Mouse (Mus musculus) spleen, adult 2 months (tissue): ENCODE data around the gene Cysrt1. TPM values are rescaled to one million over a fixed set of nuclear protein-coding genes. Genes with fewer than 3 reads are reported as not detected.

ENCODE experiments used
- DNase-seq, 2 experiments: peaks; one replicate each; pipeline versions ENCODE4 v3.0.0 to v3.0.0-alpha.2; 2012 to 2021; ENCODE audit warnings: low spot score in 2 of 2, low read depth in 1 of 2
- H3K27ac ChIP-seq: fragments of 200-500 bp; 2 replicates; pipeline ENCODE4 v1.5.1; 2012; ENCODE audit warnings: low read length, inconsistent platforms; ENCODE audit not compliant: insufficient read depth
- H3K27me3 ChIP-seq: fragments of 200-500 bp; 2 replicates; pipeline ENCODE4 v1.6.1; 2012; ENCODE audit warnings: mild to moderate bottlenecking, moderate library complexity, low read length, inconsistent platforms; ENCODE audit not compliant: control insufficient read depth, insufficient read depth
- H3K36me3 ChIP-seq: fragments of 200-500 bp; 2 replicates; pipeline ENCODE4 v1.6.1; 2012; ENCODE audit warnings: mild to moderate bottlenecking, low read length, inconsistent platforms; ENCODE audit not compliant: control insufficient read depth, insufficient read depth
- H3K4me1 ChIP-seq: fragments of 200-500 bp; 2 replicates; pipeline ENCODE4 v1.6.1; 2011; ENCODE audit warnings: inconsistent platforms; ENCODE audit not compliant: control insufficient read depth, insufficient read depth, insufficient read length
- H3K4me3 ChIP-seq: fragments of 200-500 bp; 2 replicates; pipeline ENCODE4 v1.5.1; 2011; ENCODE audit warnings: mild to moderate bottlenecking, inconsistent platforms; ENCODE audit not compliant: insufficient read depth, insufficient read length; ENCODE audit errors: extremely low read depth
- CTCF ChIP-seq: fragments of 200-500 bp; IDR thresholded peaks from 2 replicates; pipeline ENCODE4 v1.5.1; 2011; ENCODE audit warnings: mild to moderate bottlenecking, inconsistent platforms; ENCODE audit not compliant: insufficient read depth, insufficient read length, insufficient replicate concordance; ENCODE audit errors: extremely low read depth
- POLR2A ChIP-seq: fragments of 200-500 bp; IDR thresholded peaks from 2 replicates; pipeline ENCODE4 v1.6.1; 2011; ENCODE audit warnings: low read depth, low read length, inconsistent platforms
- WGBS: fragments of 180-500 bp; shearing (Covaris S2); methylation state at CpG from one replicate; pipeline ENCODE4 v1.1.7; 2018; 5-methylcytosine and 5-hydroxymethylcytosine counted together
- polyA plus RNA-seq: library from polyadenylated mRNA; depleted of rRNA; stranded (reverse); fragments of >200 nt; gene quantifications from 2 replicates; pipeline ENCODE4 v1.2.3, GENCODE M21; 2012; rRNA removed

Cysrt1 gene
- not detected in 2 replicates for polyA plus RNA-seq

GRCm38 (mm10) chr2:25242101-25242506 lies at the start of gene Cysrt1, which contains the start of gene Rnf208:
Cysrt1 (minus strand) TSS chr2:25242452.
Rnf208 (plus strand) TSS chr2:25242255.
- no peak for TF ChIP-seq CTCF
- TF ChIP-seq POLR2A = no peak
- Histone ChIP-seq H3K27ac (no peak within 1 kb of the TSS), H3K27me3 (peaks cover 11% of the 10 kb centered on the region), H3K4me3 (peak within 1 kb of the TSS; percentile 40; the same call in 1 of the 2 replicates), H3K4me1 (peaks cover 9% of the 10 kb centered on the region), H3K36me3 (no peaks in the 10 kb centered on the region; the same call in 1 of the 2 replicates)
- WGBS = 2% methylated on average over 50 of the region's 59 CpGs
- no peak for DNase-seq

GRCm38 (mm10) chr2:25291184-25292053 lies 49.2 kb upstream of the Cysrt1 start:
- TF ChIP-seq POLR2A (no peak), CTCF (no peak)
- 16% methylated on average over 32 of the region's 32 CpGs for WGBS
- H3K4me3 ChIP-seq = no peak overlapping the region
- no peaks in the 10 kb centered on the region for H3K36me3 ChIP-seq
- DNase-seq = no peak
- 0 out of 2 replicates have a peak, but pooled peaks cover 3% of the 10 kb centered on the region for H3K4me1 ChIP-seq
- no peak overlapping the region for H3K27ac ChIP-seq
- peaks cover 9% of the 10 kb centered on the region for H3K27me3 ChIP-seq

GRCm38 (mm10) chr2:25290816-25291130 lies 48.5 kb upstream of the Cysrt1 start:
- H3K4me3 ChIP-seq = no peak overlapping the region
- H3K36me3 ChIP-seq = no peaks in the 10 kb centered on the region
- TF ChIP-seq POLR2A (no peak), CTCF (no peak)
- no peak for DNase-seq
- 0 out of 2 replicates have a peak, but pooled peaks cover 3% of the 10 kb centered on the region for H3K4me1 ChIP-seq
- H3K27me3 ChIP-seq = peaks cover 9% of the 10 kb centered on the region
- H3K27ac ChIP-seq = no peak overlapping the region
- WGBS = 2% methylated on average over 18 of the region's 18 CpGs

- Histone ChIP-seq H3K27me3 (peaks cover 9% of the 10 kb centered on the region), H3K27ac (no peak overlapping the region), H3K36me3 (peaks cover 3% of the 10 kb centered on the region; the same call in 1 of the 2 replicates), H3K4me3 (no peak overlapping the region), H3K4me1 (0 out of 2 replicates have a peak, but pooled peaks cover 3% of the 10 kb centered on the region)
- TF ChIP-seq POLR2A (no peak), CTCF (no peak)
- WGBS = 6% methylated on average over 54 of the region's 54 CpGs
- DNase-seq = no peak
Observed at GRCm38 (mm10) chr2:25290101-25290815, 48.0 kb upstream of the Cysrt1 start.

- Histone ChIP-seq H3K4me3 (no peak within 1 kb of the TSS), H3K27me3 (peaks cover 9% of the 10 kb centered on the region), H3K36me3 (peaks cover 8% of the 10 kb centered on the region), H3K4me1 (0 out of 2 replicates have a peak, but pooled peaks cover 3% of the 10 kb centered on the region), H3K27ac (no peak within 1 kb of the TSS)
- WGBS = 4% methylated on average over 11 of the region's 11 CpGs
- TF ChIP-seq CTCF (no peak), POLR2A (no peak)
- no peak for DNase-seq
Observed at GRCm38 (mm10) chr2:25289651-25290050, 47.4 kb upstream of the Cysrt1 start, which contains the start of gene Lrrc26. Lrrc26 (plus strand) TSS chr2:25289915.

- Histone ChIP-seq H3K4me3 (no peak overlapping the region), H3K27me3 (peaks cover 9% of the 10 kb centered on the region), H3K4me1 (0 out of 2 replicates have a peak, but pooled peaks cover 3% of the 10 kb centered on the region), H3K36me3 (peaks cover 15% of the 10 kb centered on the region), H3K27ac (no peak overlapping the region)
- 80% methylated on average over 7 of the region's 7 CpGs for WGBS
- no peak for TF ChIP-seq POLR2A
- TF ChIP-seq CTCF = no peak
- no peak for DNase-seq
Observed at GRCm38 (mm10) chr2:25288734-25289345, 46.6 kb upstream of the Cysrt1 start.
